Mouse (Mus musculus): ENCODE data around the gene Dusp1.

Gene Dusp1

DNA sequence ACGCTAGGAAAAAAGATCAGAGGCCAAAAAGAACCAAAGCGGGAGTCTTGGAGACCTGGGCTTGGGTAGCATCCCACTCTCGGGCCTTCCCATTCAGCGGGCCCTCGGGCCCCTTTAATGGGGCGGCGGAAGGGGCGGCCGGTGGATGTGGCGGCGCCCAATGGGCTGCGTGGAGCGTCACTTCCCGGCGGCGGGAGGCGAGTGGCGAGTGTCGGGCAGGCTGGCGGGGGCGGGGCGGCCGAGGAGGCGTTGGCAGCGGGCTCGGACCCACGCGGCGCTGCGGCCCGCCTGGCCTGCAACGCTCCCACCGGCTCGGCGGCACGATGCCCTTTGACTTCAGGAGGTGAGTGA is 663 bp downstream of the Dusp1 start, which contains the start of gene Ergic1:
Gene Ergic1, plus strand, starts transcription at position 200 of the 351 bp plus-strand sequence.
- peak; percentile 92 for DNase-seq (ENCODE audit: low spot score)

DNA sequence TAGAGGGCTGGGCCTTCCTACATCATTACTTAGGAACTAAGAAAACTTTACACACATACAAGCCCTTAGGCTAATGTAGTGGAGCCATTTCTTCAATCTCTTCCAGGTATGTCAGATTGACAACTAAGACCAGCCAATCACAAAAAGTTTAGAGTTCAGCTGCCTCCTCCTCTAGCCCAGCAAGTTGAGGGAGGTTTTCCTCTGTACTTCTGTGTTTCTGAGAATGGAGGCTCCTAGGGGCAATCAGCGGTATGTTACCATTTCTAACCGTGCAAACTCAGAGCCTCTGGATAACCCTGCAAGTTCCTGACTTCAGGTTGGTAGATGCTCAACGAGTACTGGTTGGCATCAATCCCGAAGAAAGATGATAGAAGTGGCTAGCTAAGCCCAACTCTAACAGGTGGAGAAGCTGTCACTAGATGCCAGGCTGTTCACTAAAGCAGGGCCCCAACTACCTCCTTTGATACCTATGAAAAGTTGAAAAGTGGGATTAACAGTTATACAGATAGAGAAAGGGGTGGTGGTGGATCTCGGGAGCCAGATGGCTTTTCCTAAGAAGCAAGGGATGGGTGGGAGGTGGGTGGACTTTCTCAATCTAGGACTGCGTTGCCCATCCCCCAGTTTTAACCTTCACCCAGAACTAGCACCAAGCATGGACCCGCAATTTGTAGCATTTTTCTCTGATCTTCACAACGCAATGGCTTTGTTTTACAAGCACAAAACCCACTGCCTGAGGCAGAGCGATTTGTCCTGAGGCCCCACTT is 1.2 kb downstream of the Dusp1 start:
- no peak for DNase-seq (ENCODE audit: low spot score)

DNA sequence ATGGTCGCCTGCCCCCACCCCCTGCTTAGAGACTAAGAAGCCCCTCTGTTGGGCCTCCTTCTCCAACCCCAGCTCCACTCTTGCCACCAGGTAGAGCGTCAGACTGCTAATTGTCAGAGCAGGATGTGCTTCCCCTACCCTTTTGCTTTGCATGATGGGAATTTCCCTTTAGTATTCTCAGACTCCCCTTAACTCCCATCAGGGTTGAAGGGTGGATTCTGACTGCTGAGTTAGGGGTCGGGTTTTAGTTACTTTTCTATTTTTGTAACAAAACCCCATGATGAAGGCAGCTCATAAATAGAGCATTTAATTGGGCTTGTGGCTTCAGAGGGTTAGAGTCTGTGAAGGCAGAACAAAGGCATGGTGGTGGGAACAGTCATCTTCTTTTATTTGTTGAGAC is 8.9 kb downstream of the Dusp1 start:
- DNase-seq (ENCODE audit: low spot score), result no peak

DNA sequence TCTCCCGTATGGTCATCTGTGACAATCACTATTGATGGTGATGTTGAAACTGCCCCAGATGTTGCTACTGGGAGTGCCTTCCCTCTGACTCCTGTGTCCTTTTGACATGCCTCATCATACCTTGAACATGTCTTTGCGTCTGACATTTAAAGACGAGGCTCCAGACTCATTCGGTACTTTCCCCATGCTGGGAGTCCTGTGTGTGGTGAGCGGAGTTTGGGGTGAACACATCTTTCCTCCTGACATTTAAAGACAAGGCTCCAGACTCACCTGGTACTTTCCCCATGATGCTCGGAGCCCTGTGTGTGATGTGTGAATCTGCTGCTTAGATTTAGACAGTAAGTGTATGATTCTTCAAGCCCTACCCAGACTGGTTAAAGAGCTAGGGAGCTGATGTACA is 10.8 kb downstream of the Dusp1 start:
- no peak for DNase-seq (ENCODE audit: low spot score)

DNA sequence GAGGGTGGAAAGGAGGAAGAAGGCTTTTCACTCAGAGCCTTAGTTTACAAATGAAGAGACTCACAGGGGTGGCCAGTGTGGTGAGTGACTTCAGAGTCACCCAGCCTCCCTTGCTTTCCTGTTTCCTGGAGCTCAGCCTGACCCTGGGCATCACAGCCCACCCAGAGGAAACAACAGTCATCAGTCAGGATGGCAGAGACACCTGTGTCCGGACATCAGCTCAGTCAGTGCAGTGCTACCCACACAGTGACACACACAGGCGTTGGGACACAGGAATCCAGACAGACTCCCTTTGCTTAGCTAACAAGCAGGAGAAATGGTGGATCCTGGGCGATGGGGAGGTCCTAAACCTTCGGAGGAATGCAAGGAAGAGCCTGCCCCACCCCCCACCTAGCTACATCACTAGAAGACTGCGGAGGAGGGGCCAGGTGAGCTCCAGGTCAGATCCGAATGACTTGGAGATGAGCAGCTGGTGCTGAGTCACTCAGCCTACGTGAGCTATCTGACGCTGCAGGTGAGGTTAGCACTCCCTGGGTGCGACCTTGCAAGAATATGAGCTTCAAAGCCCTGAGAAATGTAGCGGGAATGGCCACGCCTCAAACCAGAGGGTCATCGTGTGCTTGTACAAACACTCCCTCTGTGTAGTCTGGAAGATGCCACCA is 12.6 kb downstream of the Dusp1 start:
- DNase-seq (ENCODE audit: low spot score), result peak; percentile 58

DNA sequence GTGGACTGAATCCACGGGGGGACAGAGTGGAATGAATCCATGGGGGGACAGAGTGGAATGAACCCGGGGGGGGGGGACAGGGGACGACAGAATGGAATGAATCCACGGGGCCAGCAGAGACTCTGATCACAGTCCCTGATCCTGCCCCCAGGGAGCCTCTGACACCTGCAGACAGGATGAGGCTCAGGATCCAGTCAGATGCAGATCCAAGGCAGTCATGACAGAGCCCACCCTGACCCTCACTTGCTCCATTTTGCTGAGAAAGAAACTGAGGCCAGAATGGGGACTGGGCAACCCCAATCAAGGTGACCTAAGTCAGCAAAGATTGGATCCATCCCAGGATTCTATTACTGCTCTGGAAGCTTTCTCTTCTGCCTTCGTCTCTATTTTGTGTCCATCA is 13.4 kb downstream of the Dusp1 start:
- DNase-seq (ENCODE audit: low spot score), result no peak

DNA sequence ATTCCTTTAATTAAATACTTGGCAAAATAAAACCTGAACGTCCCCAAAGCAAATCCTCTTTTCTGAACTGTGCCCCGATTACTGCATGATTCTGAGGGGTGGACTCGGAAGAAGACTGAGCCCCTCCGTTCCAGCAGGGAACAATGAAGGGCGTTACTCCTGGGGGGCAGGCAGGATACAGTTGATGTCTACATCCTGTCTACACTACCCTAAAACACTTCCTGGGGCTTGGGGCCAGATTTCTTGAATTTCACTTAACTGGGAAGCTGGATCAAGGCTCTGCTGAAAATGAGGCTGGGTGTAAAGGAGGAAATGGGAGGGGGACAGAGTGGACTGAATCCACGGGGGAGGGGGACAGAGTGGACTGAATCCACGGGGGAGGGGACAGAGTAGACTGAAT is 14.2 kb downstream of the Dusp1 start:
- DNase-seq (ENCODE audit: low spot score), result peak; percentile 80

DNA sequence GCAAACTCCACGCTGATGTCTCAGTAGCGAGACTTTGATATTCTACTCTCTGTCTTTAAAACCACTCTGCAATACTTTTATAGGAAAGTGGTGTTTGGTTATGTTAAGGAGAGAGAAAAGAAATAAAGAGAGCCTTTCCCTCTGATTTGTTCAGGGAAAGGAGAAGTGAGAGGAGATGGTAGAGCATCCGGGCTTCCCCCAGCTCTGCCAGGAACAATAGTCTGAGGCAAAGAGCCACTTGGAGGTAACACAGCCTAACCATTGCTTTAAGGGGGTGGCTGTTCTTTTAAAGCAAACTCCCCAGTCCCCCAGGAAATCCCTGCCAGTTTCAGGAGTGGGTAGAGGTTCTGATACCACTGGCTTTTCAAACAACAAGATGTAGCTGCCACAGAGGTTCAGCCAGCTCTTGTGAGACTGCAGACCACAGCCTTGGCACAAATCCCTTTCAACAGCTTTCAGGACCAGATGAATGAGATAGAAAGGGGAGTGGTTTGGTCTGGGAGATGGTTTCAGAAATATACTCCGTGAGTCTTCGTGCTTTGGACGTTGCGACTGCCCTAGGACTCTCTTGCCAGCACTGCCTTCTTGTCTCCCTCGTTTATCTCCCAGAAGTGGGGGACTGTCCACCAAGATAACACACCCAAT is 17.5 kb downstream of the Dusp1 start:
- DNase-seq (ENCODE audit: low spot score), result no peak

DNA sequence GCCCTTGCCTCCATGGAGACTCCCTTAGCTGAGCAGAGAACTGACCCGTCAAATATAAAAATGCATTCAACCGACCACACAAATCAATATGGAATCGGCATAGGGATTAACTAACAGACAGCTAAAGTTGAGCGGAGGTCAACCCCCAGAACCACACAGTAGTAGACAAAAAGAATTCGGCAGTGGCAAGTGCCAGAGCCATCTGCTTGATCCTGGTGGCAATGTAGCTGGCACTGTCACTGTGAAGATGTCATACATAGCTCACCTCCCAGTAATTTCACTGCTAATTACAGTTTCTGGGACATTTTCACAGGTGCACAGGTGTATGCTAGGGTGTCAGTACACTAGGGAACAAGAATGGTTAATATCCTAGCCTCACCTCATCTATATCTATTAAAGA is 21.8 kb downstream of the Dusp1 start:
- DNase-seq (ENCODE audit: low spot score), result no peak

DNA sequence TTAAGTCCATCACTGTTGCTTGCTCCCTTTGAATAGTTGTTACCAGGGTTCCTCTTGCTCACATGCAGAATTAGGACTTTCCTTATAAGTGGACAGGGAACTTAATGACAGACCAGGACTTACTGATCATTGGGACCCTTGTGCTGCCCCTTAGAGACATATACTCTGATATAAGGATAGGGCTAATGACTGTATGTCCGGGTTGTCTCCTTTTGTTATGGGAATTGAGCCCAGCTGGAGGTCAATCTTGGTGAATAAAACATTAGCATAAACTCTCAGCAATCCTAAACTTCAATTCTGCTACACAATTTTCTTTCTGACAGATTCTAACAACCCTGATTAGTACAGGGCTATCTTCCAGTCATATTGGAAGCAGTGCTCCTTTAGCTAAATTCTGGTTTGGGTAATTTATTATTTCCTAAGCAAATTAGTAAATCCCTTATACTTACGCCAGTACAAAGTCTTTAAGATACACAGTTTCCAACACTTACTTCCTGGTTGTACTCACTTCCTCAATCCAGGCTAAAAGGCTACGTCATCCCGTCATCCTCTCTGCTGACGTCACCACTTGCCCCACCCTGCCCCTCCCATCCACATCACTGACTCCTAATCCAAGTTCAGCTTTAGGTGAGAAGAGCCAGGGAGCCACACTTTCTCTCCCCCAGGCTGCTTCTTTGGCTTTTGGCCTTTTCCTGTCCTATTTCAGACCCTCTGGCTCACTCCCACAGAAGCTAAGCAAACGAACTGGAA is 24.0 kb downstream of the Dusp1 start:
- DNase-seq (ENCODE audit: low spot score), result peak; percentile 57

DNA sequence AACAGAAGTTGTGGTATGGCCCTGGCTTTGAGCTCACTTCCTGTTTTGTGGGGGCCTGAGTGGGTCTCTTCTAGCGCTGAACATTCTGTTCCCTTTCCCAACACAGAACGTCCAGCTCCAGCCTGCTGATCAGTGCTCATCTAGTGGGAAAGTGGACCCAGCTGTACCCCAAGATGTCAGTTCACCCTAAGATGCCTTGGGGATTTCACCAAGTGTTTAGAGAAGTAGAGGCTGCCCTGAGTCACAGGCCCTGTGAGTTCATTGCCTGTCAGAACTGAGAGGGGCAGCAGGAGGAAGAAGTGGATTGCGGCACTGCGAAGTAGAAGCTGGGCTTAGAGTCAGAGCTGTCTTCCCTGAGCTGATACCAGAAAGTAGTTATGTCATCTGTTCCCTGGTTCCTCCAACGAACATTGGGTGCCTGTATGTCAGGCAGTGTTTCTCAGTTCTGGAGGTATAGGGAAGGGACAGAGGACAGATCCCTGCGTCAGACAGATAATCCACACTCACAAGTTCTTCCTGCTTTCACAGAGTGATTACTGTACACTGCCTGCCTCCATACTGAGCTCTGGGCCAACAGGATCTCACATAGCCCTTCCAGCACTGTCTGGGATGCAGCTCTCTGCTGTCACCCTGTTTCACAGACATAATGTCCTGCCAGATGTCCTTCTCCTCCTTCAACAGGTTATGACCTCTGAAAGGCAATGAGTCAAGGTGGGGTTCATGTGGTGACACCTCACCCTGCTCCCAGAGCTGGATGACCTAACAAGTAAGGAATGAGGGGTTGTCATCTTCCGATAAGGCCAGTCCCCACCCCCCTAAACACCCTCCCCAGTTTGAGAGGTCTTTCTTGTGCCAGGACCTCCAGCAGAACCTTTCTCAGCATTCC is 26.4 kb downstream of the Dusp1 start:
- DNase-seq (ENCODE audit: low spot score), result peak; percentile 67

DNA sequence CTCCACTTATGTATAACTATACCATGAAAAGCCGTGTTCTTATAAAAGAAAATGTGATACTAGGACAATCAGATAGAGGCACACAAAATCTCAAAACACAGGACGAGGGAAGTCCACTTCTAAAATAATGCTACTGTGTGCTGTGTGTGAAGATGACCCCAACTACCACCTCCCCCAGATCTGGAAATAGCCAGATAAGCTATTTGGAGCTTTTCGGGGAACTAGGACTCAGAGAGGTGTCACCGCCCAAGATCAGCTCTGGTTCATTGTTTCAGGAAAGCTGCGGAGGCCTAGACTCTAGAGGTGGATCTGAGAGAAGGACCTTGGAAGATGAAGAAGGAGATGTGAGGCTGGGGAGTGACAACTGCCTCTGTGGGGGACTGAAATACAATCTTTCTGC is 27.2 kb downstream of the Dusp1 start:
- no peak for DNase-seq (ENCODE audit: low spot score)

DNA sequence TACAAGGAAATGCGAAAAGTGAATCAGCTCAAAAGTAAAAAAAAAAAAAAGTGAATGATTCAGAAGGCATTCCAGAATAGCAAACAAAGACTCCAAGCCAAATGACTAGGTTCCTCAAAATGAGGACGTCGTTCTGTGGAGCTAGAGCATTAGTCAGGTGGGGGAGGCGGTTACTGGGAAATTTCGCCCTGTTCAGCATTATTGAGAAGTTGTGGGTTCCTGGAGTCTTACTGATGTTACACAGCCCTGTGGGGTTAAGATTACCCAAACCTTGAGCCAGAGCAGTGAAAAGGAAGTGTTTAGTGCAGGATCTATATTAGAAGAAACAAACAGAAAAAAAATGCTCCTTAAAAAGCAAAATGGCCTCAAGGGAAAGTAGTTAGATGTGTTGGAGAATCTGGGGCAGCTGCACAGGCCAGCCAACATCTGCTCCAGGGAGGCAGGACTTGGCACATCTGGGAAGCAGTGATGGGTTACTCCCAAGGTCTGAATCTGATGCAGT is 28.0 kb downstream of the Dusp1 start:
- DNase-seq (ENCODE audit: low spot score), result no peak

DNA sequence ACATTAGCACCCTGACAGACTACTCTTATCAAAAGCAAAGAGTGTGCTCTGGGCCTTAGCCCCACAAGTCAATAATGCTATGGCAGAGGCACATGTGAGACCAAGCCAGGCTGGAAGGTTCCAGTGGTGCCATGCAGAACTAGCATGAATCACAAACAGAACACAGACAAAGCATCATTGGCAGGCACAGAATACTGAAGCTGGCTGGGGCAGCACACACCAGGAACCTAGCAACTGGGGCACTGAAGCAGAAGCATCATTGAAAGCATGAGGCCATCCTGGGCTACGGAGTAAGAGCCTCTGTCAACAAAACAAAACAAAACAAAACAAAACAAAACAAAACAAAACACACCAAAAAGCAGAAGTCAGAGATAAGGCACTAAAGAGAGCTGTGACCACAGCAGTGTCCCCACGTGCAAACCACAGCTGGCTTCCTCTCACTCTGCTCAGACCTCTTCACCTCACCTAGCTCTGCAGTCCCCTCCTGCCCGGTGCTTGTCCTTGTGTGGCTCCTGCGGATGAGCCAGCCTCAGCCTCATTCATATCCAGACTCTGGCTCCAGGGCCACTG is 29.4 kb downstream of the Dusp1 start:
- DNase-seq (ENCODE audit: low spot score), result no peak

DNA sequence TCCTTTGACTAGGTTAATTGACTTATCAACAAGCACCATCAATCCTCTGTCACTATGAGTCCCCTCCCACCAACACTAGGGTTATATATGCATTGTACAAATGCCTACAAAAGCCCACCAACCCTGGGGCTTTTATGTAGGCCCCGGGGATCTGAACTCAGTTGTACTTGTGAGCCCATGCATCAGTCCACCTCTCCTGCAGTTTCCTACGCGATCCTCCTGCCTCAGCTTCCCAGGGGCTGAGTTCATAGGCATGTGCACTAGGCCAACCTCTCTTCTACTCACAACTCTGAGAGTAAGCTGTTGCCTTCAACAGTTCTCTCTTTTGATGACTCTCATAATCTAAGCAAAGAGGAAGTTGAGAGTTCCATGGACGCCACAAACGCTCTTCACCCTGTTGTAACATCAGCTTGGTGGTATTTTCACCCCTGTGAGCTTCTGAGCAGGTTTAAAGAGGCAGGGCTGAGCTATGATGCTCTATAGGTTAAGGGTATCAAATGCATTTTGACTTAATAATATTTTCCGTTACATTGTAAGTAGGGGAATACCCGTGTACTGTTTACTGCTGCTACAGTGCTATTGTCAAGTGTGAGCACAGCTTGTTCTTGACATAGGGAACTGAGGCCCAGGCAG is 30.4 kb downstream of the Dusp1 start:
- DNase-seq (ENCODE audit: low spot score), result no peak

DNA sequence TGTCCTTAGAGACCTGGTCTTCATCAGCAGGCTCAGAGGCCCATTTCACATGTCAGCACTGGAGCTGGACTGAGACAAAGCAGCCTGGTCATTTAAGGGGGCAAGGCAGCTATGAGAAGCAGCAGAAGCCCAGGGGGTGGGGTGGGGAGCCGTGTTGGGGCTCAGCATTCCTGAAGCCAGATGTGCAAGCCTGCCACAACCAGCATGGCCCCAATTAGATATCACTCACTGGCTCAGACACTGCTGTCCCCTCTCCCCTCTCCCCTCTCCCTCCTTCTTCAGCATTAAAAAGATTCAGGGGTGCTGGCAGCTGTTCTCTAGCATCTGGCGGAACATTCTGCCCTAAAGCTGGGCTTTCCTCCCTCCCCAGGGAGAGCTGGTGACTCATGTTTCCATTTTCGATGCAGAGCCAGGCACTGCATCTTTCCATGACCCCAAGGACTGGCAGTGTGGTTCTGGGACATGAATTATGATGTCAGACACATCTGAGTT is 31.3 kb downstream of the Dusp1 start:
- DNase-seq (ENCODE audit: low spot score), result peak; percentile 66

DNA sequence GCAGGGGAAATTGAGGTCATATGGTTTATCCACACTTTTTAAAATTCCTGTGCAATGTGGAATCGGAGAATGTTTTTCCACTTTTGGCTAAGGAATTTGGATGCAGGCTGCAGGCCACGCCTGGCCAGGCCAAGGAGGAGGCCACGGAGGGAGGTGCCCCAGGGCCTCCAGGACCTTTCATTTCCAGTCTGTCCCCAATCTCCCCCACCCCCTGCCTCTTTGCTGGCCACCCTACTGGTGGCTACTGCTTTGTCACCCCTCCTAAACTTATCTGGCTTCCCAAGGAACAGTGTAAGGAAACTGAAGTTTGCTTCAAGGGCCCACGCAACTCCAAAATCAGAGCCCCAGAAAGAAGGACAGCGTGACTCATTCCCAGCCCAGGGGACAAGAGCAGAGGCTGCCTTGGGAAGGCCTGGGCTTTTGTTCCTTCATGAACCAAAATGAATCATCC is 32.1 kb downstream of the Dusp1 start:
- peak; percentile 56 for DNase-seq (ENCODE audit: low spot score)

DNA sequence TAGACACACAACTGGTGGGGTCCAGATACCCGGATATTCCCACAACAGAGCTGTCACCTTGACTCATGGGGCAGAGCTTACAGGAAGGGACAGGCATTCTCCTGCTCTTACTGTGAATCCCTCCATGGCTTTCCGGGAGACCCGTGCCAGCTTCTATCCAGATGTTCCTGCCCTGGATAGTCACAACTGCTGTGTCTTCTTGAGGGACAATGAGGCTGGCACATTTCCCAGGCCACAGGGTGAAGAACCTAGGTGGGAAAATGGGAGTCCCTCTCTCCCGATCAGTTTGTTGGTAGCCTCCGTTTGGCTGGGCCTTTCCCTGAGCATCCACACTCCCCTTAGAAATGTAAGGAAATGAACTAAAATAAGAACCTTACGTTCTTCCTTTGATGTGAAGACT is 33.2 kb downstream of the Dusp1 start:
- no peak for DNase-seq (ENCODE audit: low spot score)

DNA sequence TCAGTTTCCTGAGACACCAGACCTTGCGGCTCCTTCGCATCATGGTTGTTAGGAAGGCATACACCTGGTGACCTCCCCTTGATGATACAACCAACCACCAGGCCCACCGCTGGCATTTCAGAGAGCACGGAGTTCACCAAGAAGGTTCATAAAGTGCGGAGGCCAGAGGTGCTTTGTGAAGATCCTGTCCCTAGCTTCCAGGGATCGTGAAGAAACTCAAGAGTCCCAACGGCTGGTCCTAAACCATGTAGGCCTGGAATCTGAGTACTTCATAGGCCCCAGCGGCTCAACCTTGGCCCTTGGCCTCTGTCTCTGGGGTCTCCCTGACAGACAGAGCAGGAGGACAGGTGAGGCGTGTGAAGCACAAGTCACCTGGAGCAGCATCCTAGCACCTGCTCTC is 34.6 kb downstream of the Dusp1 start:
- DNase-seq (ENCODE audit: low spot score), result no peak

DNA sequence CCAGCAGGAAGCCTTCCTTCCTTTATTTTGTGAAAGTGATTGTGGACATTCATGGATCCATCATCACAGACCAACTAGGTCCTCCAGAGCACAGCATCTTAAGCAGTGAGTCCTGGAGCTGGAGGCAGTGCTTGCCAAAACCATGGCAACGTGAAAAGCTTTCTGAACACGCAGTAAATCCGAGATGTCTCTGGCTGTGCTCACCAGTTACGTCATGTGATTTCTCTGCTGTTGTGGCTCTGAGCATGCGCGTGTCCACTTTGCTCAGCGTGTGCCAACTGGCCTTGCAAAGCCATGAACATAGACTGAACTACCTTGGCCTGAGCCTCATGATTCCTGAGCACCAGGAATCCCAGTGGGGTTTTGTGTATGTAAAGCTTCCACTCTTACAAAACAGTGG is 36.6 kb downstream of the Dusp1 start:
- no peak for DNase-seq (ENCODE audit: low spot score)

Measured in lung, postnatal 25 days (tissue).